Mouse (Mus musculus): ENCODE measurements around the gene Elk3.
A peak's percentile ranks its signal among the peaks of the same experiment; 100 is the strongest.

Gene Elk3

GRCm38 (mm10) chr10:93331543-93331942 lies 20.6 kb upstream of the Elk3 start:
- DNase-seq: no peak

DNA sequence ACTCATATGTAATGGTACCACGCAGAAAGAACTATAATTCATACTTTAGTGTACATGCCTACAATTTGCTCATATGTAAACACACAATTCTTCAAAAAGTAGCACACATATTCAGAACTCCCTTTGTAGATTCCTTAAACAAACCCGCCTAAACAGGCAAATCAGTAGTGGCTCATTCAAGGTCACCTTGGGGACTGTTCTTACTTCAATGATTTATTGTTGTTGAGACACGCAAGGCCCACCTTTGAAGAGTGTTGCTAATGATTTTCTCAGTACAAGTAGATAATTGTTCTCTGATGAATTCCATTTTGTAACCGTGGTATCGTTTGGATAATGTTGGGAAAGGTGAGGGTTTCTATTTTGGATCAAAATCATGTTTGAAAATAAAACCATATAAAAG lies 17.4 kb upstream of the Elk3 start:
- no peak for DNase-seq

- no peak for DNase-seq
Observed at GRCm38 (mm10) chr10:93327187-93327586, 16.3 kb upstream of the Elk3 start.

- DNase-seq: no peak
Observed at GRCm38 (mm10) chr10:93326741-93327100, 15.8 kb upstream of the Elk3 start.

GRCm38 (mm10) chr10:93325804-93326740 lies 15.1 kb upstream of the Elk3 start:
- DNase-seq: peak; percentile 50

GRCm38 (mm10) chr10:93325369-93325768 lies 14.4 kb upstream of the Elk3 start:
- no peak for DNase-seq

DNA sequence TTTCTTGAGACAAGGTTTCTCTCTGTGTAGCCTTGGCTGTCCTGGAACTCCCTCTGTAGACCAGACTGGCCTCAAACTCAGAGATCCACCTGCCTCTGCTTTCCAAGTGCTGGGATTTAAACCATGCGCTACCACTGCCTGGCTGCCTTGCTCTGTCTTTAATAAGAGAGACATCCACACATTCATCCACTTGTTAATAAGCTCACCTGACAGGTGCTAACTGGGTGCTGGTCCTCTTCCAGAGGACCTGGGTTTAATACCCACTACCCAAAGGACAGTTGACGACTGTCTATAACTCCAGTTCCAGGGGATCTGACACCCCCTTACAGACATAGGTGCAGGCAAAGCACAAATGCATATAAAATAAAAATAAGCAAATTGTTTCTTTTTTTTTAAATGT lies 13.5 kb upstream of the Elk3 start:
- no peak for DNase-seq

DNA sequence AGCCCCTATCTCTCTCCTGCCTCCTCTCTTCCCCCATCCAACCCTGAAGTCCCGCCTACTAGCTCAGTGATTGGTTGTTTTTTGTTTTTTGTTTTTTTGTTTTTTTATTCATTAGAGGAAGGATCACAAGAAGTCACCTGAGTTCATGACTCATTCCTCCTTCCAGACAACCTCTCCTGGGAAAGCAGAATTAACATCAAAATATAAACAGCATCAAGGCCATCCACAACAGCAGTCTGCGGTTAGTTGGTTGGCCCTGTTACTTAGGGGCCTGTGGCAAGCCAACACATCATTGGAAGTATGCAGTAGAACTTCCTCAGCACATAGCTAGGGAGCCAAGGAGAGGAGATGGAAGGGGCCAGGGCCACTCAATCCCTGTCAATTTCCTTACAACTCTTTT lies 12.7 kb upstream of the Elk3 start:
- no peak for DNase-seq

DNA sequence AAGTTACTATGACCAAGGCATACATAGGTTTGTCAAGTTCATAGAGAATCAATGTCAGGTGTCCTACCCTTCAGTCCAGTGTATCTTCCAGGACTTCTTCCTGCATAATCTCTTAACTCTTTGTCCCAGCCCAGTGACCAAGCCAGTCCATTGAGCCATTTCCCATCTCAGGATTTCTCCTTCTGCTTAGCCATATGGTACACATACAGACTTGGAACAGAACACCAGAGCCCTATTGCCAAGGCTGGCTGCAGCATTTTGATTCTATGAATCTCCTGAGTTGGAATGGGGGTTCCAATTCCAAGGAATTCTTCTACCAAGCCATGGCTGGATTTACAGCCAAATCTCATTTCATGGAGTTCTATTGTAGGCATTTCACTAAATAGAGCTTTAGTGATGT lies 10.8 kb upstream of the Elk3 start:
- DNase-seq: no peak

DNA sequence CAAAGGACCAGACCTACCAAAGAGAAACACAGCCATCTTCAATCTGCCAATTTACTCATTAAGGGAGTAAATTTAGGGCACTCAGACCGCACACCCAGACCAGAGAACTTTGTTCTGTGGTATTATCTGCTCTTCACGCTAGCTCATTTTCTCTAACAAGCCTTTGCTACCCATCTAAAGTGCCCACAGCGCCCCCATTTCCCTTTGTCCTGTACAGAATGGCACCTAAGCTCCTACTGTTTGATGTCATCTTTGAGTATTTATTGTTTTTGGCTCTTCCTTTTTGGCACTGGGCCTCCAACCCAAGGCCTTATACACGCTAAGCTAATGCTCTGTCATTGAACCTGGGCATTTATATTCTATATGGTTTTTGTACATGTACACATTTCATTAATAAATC lies 9.2 kb upstream of the Elk3 start:
- no peak for DNase-seq

DNA sequence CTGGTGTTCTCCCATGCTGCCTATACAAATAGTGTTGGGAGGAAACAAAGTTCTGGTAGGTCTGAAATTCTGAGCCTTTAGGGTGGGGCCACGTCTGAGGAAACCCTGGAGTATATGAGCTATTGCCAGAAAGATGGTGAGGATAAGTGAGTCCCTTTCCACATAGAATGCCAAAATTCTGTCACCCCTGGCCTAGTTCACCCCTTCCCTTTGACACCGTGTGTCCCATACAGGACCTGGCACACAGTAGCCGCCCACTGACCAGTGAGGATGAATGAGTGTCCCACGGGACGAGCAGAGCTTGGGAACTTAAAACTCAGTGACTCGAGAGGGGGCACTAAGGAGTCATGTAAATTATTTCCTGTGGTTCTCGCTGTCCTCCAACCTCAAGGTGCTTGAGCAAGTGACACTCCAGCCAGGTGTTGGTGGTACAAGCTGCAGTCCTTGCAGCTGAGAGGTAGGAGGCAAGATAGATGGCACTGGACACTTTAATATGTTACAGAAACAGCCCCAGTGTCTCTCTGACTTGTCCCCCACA lies 8.7 kb upstream of the Elk3 start:
- no peak for DNase-seq

DNA sequence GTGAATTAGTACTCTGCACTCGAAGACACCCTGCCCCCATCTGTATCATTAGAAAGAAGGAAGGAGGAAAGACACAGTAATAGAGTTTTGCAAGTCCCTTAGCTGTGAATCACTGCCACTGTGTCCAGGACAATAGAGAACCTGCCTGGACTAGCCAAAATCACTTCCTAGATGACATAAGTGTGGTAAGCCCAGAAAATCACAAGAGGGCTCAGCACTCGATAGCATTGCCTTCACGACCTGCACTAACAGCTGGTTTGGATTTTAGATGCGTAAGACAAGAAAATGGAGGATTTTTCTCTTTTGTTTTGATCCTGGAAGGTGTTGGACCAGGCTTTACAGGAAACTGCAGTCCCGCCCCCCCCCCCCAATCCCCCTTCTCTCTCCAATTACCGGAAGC lies 6.0 kb upstream of the Elk3 start:
- no peak for DNase-seq

- DNase-seq: no peak
Observed at GRCm38 (mm10) chr10:93311576-93311975, 641 bp upstream of the Elk3 start.

DNA sequence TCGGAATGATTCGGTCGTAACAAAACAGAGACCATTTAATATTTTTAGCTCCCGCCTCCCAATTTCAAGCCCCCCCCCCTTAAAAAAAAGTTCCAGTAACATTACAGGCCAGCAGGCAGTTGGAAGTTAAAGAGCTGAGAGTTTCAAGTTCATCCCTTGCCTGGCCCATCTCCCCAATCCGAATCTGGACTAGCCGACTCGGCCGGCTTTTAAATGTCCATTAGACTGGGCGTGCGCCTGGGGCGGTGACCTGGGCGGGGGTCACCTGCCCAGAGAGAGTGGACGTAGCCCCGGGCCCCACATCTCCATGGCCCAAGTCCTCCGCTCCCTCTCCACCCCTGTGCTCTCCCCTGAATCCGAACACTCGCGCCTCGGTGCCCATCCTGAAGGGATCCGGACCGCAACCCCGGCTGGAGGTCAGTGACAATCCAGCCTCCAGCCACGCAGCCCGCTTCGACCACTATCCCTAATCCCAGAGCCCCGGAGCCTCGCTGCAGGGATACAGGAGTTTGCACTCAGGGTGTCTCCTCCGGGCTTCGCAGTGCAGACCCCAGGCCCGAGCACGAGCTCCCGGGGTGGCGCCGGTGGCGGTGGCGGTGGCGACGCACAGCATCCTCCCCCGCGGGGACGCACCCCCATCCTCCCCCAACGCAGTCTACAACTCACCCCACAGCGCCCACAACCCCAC lies 857 bp downstream of the Elk3 start:
- peak; percentile 49 for DNase-seq

- peak; percentile 70 for DNase-seq
Observed at GRCm38 (mm10) chr10:93309131-93309933, 1.6 kb downstream of the Elk3 start.

DNA sequence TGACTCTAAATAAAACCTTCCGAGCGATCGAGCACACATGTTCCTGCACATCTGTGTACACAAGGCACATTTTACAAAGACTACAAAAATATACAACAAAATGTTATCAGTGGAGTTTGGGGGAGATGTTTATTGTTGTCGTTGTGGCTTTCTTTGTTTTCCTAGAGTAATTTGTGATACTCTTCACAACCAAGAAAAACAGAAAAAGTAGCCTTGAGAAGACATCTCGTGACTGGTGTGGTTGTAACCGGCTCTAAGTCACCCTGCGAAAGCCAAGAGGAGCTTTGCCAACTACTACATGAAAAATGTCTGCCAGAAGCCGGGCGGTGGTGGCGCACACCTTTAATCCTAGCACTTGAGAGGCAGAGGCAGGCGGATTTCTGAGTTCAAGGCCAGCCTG lies 4.6 kb downstream of the Elk3 start:
- no peak for DNase-seq

GRCm38 (mm10) chr10:93305946-93306345 lies 5.0 kb downstream of the Elk3 start:
- DNase-seq: no peak

DNA sequence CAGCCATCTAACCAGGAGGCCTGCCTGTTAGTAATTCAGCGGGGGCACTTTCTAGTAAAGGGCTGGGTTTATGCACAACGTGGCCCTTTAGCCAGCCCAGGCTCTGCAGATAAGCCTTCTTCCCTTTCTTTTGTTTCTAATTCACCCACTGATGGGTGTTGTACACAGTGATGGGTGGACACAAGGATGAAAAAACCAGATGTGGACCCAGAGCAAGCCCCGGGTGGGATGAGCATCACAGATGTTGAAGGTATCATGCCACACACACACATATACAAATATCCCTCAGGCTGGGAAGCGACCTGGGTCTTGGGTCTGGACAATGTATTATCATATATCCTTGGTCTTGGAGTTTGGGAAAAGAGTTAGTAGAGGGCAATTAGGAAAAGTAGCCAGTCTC lies 7.7 kb downstream of the Elk3 start:
- no peak for DNase-seq

- no peak for DNase-seq
Observed at GRCm38 (mm10) chr10:93301831-93302230, 9.1 kb downstream of the Elk3 start.

DNA sequence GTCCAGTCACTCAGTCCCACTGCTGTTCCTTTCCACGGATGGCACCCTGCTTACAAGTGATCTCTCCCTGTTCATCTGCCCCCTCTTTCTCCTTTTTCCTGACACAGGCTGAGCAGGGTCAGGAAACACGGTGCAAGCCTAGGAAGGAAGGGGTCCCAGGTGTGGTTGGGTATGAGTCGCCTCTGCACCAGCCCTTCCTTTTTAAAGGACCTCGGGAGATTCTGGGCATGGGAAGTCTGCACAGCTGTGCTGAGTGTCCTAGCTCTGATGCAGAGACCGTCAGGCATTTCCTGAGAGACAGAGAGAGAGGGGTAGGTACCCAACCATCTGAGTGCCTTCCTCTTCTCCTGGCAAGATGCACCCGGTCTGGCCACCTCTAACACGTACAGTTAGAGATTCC lies 12.7 kb downstream of the Elk3 start:
- no peak for DNase-seq

GRCm38 (mm10) chr10:93297774-93298173 lies 13.2 kb downstream of the Elk3 start:
- DNase-seq: no peak

DNA sequence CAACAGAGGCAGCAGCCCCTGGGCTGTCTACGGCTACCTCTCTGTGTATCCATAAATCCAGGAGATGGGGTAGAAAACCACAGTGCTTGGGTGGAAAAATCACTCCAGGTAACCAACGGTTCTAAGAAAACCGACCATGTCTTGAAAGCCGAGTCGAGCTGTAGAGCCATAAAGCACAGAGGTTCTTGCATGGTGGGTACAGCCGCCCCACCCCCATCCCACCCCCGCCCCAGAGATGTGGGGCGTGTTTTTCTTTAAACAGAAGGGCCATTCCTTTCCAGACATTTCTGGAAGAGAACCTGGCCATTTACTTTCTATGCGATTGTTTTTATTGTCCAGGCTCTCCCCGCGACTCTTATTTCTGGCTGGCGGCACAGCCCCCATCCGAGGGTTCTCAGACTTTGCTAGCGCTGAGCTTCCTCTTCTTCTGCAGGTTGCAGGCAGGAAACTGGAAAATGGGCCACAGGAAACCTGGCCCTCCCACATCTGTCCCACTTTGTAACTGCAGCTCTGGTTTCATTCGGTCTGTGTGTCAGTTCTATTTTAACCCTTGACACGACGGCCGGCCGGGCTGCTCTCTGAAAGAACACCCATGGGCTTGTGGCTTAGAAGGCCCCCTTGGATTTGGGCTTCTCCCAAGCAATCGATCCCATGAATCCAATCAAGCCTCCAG lies 16.3 kb downstream of the Elk3 start:
- no peak for DNase-seq

DNA sequence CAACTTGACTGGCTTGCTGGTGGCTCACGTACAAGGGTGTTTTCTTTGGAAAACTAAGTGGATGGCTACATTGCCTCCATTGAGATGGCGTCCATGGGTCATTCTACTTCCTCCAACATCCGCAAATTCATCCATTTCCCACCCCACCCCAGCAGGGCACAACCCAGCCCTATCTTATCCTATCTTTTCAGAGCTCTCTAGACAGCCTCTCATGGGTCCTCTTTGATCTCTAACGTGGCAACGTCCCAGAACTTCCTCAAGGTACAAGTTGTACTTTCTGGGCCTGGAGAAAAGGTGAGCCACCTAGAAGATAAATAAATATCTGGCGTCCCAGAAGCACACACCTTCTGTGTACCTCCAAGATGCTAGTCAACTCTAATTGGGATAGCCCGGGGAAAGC lies 17.3 kb downstream of the Elk3 start:
- peak; percentile 49 for DNase-seq

Measured in lung, postnatal 14 days (tissue).